Comparison of ENCODE assay signal across 31 mouse cellular contexts in genomic region chr17:56874936-56875651, GRCm38 (mm10). TPM values are rescaled to one million over a fixed set of nuclear protein-coding genes. Genes with fewer than 3 reads are reported as not detected.
DNase-seq lines count a peak whose midpoint lies in the region; ATAC-seq and TF ChIP-seq lines count a peak whose summit lies in the region.
"Had no signal": no experiment of that assay in that cellular context is flagged by ENCODE, and none has a peak within 500 bp of the region (broad histone marks: within the 10 kb centered on the region; RNA-seq: fewer than 3 reads in every experiment).

Gene 1700061G19Rik (plus strand): TSS chr17:56875477.

- H3K27ac ChIP-seq in kidney, embryonic 16.5 days (ENCODE audit: low read length) = no peak within 1 kb of the TSS
- no peak within 1 kb of the TSS for H3K27ac ChIP-seq in cerebellum, adult 2 months (ENCODE audit: insufficient read depth, low read length)
- H3K27ac ChIP-seq: embryonic facial prominence, embryonic 15.5 days; forebrain, embryonic 12.5 days; intestine, embryonic 15.5 days; limb, embryonic 10.5 days; limb, embryonic 15.5 days; liver, embryonic 14.5 days; midbrain, embryonic 12.5 days; neural tube, embryonic 12.5 days; stomach, postnatal 0 days had no signal

- ATAC-seq in megakaryocyte progenitor cell, adult 5-6 weeks (replicated peaks; ENCODE audit: poor library complexity) = peak; percentile 37
- no peak for ATAC-seq in kidney, embryonic 16.5 days (ENCODE audit: low FRiP score, low TSS enrichment)
- ATAC-seq: forebrain, postnatal 0 days; hindbrain, embryonic 16.5 days; intestine, embryonic 15.5 days had no signal

- peak; percentile 58 for DNase-seq in adrenal gland, adult 8-10 months
- no peak for DNase-seq in adrenal gland, adult 18-20 months (ENCODE audit: low spot score in 2 of 2)
- DNase-seq in T-cell, adult 2 months (ENCODE audit: low spot score) = peak; percentile 30
- DNase-seq in cerebellum, adult 2 months = no peak
- no peak for DNase-seq in lung, postnatal 36 days
- DNase-seq: cerebellum, adult 11-12 months; cerebellum, postnatal 14 days; forebrain, postnatal 0 days; gastrocnemius, postnatal 10 days; heart, postnatal 14 days; kidney, adult 8-10 months; kidney, postnatal 10 days; layer of hippocampus, postnatal 36 days; lung, adult 2 months; lung, postnatal 10 days; right cerebral cortex, adult 18-20 months had no signal

- no peak within 1 kb of the TSS for H3K4me2 ChIP-seq in kidney, embryonic 16.5 days (replicated peaks; ENCODE audit: low read depth, low read length)
- H3K4me2 ChIP-seq: embryonic facial prominence, embryonic 15.5 days; forebrain, embryonic 12.5 days; intestine, embryonic 15.5 days; limb, embryonic 15.5 days; midbrain, embryonic 12.5 days; neural tube, embryonic 12.5 days had no signal

- TF ChIP-seq POLR2A in cerebellum, adult 2 months (IDR thresholded peaks at IDR 0.05; ENCODE audit: borderline replicate concordance, insufficient read depth, low read length) = no peak

- peaks cover 87% of the 10 kb centered on the region for H3K4me1 ChIP-seq in E14TG2a.4 (replicated peaks; ENCODE audit: low read depth, low read length)
- H3K4me1 ChIP-seq in kidney, embryonic 16.5 days (ENCODE audit: insufficient read depth, low read length) = no peaks in the 10 kb centered on the region
- no peaks in the 10 kb centered on the region for H3K4me1 ChIP-seq in cerebellum, adult 2 months (ENCODE audit: control insufficient read depth, insufficient read depth, low read length)
- H3K4me1 ChIP-seq: embryonic facial prominence, embryonic 15.5 days; forebrain, embryonic 12.5 days; intestine, embryonic 15.5 days; limb, embryonic 10.5 days; limb, embryonic 15.5 days; midbrain, embryonic 12.5 days; neural tube, embryonic 12.5 days had no signal

- peak within 1 kb of the TSS; percentile 76 for H3K4me3 ChIP-seq in E14TG2a.4 (replicated peaks; ENCODE audit: low read length)
- H3K4me3 ChIP-seq in kidney, embryonic 16.5 days (ENCODE audit: low read length) = no peak within 1 kb of the TSS
- no peak within 1 kb of the TSS for H3K4me3 ChIP-seq in cerebellum, adult 2 months (replicated peaks; ENCODE audit: insufficient read depth, low read depth, low read length)
- H3K4me3 ChIP-seq: embryonic facial prominence, embryonic 15.5 days; forebrain, embryonic 12.5 days; intestine, embryonic 15.5 days; limb, embryonic 10.5 days; limb, embryonic 15.5 days; midbrain, embryonic 12.5 days; myocyte; neural tube, embryonic 12.5 days had no signal

- 75% methylated on average over 12 of the region's 12 CpGs for WGBS in kidney, embryonic 16.5 days
- WGBS in cerebellum, adult 2 months = 84% methylated on average over 12 of the region's 12 CpGs

- H3K9ac ChIP-seq in kidney, embryonic 16.5 days (replicated peaks; ENCODE audit: low read length) = no peak within 1 kb of the TSS
- H3K9ac ChIP-seq: embryonic facial prominence, embryonic 15.5 days; forebrain, embryonic 12.5 days; forebrain, postnatal 0 days; intestine, embryonic 15.5 days; limb, embryonic 15.5 days; liver, embryonic 14.5 days; midbrain, embryonic 12.5 days; neural tube, embryonic 12.5 days had no signal

- no peaks in the 10 kb centered on the region for H3K27me3 ChIP-seq in E14TG2a.4 (ENCODE audit: insufficient read depth, low read length)
- H3K27me3 ChIP-seq in kidney, embryonic 16.5 days (ENCODE audit: insufficient read depth, low read length) = no peaks in the 10 kb centered on the region
- H3K27me3 ChIP-seq in cerebellum, adult 2 months (ENCODE audit: control insufficient read depth, insufficient read depth, low read length) = no peaks in the 10 kb centered on the region
- H3K27me3 ChIP-seq: embryonic facial prominence, embryonic 15.5 days; forebrain, embryonic 12.5 days; intestine, embryonic 15.5 days; limb, embryonic 15.5 days; midbrain, embryonic 12.5 days; neural tube, embryonic 12.5 days had no signal

- H3K36me3 ChIP-seq in E14TG2a.4 (ENCODE audit: insufficient read depth, low read length) = peaks cover under 1% of the 10 kb centered on the region
- no peaks in the 10 kb centered on the region for H3K36me3 ChIP-seq in kidney, embryonic 16.5 days (ENCODE audit: insufficient read depth, low read length)
- H3K36me3 ChIP-seq: embryonic facial prominence, embryonic 15.5 days; forebrain, embryonic 12.5 days; intestine, embryonic 15.5 days; limb, embryonic 10.5 days; limb, embryonic 15.5 days; midbrain, embryonic 12.5 days; neural tube, embryonic 12.5 days had no signal

- no peaks in the 10 kb centered on the region for H3K9me3 ChIP-seq in E14TG2a.4 (ENCODE audit: low read length)
- no peaks in the 10 kb centered on the region for H3K9me3 ChIP-seq in kidney, embryonic 16.5 days (ENCODE audit: low read length)
- H3K9me3 ChIP-seq: embryonic facial prominence, embryonic 15.5 days; forebrain, embryonic 12.5 days; intestine, embryonic 15.5 days; limb, embryonic 10.5 days; limb, embryonic 15.5 days; midbrain, embryonic 12.5 days; neural tube, embryonic 12.5 days had no signal

- TF ChIP-seq CTCF in E14TG2a.4 (conservative IDR thresholded peaks at IDR 0.05; ENCODE audit: low read length) = no peak
- TF ChIP-seq CTCF in cerebellum, adult 2 months (IDR thresholded peaks at IDR 0.05; ENCODE audit: borderline replicate concordance, insufficient read depth, low read depth, low read length) = no peak

RNA-seq across cellular contexts. Expression of gene 1700061G19Rik, which starts in this region (rescaled TPM):
- total RNA-seq in adrenal gland, adult 8-10 months (2022) = 1 to 10 TPM in 3 of 4 experiments, under 1 TPM in 1; 0.34 to 1.7 (median 1.3) TPM
- total RNA-seq in adrenal gland, adult 18-20 months (2021) = 1 to 10 TPM in 1 of 2 experiments, under 1 TPM in 1; 0.83 to 2.9 TPM
- 0.07 TPM in 1 of 2 replicates, not detected in the other for total RNA-seq in megakaryocyte progenitor cell, adult 5-6 weeks (2015)
- total RNA-seq in megakaryocyte progenitor cell, adult 5-6 weeks (2017) = not detected in 2 replicates
- polyA plus RNA-seq in kidney, embryonic 16.5 days (2015; fragmentation: Nextera tagmentation; extraction: Ambion mirVana) = 0.24 and 0.58 TPM in 2 replicates
- 0.03 TPM in 1 of 2 replicates, not detected in the other for polyA plus RNA-seq in cerebellum, adult 2 months (2012; rRNA removed)
- total RNA-seq: heart, postnatal 14 days; midbrain, postnatal 0 days had no signal

Comparison
In these comparisons a context has a peak if more than half of its experiments do, and no peak if none do; other contexts are left out.
1. DNase-seq: peak in adrenal gland, adult 8-10 months (single experiment) and T-cell, adult 2 months (single experiment); none in adrenal gland, adult 18-20 months (0 of 2), cerebellum, adult 2 months (0 of 2) and lung, postnatal 36 days (single experiment).
2. Peak in ATAC-seq in megakaryocyte progenitor cell, adult 5-6 weeks; RNA of the gene not detected or under 1 TPM.